Mouse (Mus musculus) neutrophil, adult 83 days (primary cell): Measurements from ENCODE around the gene Dnm2. TPM values are rescaled to one million over a fixed set of nuclear protein-coding genes. Genes with fewer than 3 reads are reported as not detected.

Source experiments
- total RNA-seq, 2 experiments: library from RNA; stranded (reverse); gene quantifications; one replicate each; pipeline ENCODE4 v1.2.4; 2023

The Dnm2 gene
- 100 to 1,000 TPM; 226 to 246 TPM for total RNA-seq

DNA sequence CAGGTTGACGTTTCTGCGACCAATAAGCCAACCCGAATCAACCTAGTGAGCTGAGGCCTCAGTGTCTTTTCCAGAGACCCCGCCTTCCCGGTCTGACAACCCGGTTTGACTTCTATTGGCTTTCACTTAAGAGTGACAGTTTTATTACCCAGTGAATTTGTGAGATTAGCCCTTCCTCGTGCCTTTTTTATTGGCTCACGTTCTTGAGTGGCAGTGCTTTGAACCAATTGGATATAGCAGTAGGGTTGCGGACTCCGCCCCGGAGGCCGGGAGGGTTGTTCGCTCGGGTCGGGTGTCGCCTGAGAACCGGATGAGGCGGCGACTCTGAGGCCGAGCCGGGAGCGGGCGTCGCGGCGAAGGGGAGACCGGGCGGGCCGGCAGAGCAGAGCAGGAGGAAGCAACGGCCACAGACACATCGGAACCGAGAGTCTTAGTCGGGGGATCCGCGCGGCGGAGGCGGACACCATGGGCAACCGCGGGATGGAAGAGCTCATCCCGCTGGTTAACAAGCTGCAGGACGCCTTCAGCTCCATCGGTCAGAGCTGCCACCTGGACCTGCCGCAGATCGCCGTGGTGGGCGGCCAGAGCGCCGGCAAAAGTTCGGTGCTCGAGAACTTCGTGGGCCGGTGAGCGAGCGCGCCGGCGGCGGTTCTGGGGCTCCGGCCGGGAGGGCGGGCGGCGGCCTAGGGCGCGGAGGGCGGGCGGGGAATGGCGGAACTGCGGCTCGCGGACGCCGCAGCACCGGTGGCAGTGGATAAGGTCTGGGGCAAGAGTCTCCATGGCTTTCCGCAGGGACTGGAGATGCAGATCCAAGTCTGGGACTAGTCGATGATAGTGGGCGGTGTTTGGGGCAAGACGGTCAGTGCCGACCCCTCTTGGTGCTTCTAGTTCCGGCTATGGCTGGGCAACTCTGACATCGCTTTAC is at the start of gene Dnm2:
Gene Dnm2 (plus strand): TSS at position 278 of the 925 bp plus-strand sequence.

DNA sequence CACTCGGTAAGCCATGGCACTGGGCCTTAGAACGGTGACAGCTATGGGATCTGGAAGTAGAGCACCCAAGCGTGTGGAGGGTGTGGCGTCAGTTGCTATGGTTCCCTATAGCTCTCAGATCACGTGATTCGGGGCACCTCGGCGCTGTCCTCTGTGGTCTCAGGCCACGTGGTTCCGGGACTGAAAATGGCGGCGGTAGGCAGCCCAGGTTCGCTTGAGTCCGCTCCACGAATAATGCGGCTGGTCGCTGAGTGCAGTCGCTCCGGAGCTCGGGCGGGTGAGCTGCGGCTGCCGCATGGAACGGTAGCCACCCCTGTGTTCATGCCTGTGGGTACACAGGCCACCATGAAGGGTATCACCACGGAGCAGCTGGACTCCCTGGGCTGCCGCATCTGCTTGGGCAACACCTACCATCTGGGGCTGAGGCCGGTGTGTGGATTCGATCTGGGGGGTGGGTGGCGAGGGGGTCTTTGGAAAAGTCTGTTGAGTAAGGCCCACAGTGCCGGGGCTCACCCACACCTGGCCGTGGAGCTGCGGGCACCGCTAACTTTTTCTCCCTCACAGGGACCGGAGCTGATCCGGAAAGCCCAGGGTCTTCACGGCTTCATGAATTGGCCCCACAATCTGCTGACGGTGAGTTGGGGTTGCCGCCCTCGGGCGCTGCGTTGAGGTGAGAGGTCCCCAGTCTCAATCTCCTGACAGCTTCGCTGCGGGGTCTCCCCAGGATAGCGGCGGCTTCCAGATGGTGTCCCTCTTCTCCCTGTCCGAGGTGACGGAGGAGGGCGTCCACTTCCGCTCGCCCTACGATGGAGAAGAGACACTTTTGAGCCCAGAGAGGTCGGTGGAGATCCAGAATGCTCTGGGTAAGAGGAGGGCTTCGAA is 12.8 kb upstream of the Dnm2 start, which contains the start of gene Qtrt1:
Gene Qtrt1 (plus strand): TSS at position 169 of the 882 bp plus-strand sequence.

DNA sequence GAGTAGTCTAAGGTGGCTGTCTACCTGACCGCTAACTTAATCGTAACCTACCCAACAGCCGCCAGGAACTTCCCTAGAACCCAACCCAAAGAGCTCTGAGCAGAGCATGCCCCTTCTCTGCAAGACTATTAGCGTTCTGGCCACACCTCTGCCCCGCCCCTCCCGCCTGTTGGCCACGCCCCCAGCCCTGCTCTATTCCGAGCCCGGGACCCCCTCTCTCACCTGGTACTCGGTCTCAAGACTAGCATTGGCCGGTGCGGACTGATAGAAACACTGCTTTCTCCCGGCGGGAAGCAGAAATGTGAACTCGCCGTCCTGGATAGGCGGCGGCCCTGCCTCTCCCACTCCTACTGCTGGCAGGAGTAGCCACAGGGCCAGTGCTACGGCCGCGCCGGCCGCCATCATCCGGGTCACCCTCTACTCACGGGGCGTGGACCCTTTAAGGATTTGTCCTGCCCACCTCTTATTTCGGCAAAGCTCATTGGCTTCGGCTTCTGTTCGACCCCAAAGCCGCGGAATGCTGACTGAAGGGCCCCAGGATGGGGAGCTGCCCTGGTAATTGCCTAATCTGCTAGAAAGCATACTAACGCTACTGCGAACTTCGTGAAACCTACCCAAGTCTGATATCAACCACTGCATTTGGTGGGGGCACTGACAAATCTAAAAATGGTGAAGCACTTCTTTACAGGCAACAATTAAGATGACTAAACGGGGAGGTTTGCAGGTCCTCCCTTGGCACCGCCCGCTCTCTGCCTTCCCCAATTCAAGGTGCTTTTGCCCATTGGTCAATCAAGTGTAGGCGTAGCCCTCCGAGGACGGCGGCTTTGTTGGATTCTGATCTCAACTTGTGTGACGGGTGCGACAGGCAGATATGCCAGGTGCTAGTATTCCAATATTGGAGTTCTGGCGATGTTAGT is 85.3 kb downstream of the Dnm2 start, which contains the start of gene Tmed1:
Gene Tmed1 (minus strand): TSS at position 481 of the 917 bp plus-strand sequence.

DNA sequence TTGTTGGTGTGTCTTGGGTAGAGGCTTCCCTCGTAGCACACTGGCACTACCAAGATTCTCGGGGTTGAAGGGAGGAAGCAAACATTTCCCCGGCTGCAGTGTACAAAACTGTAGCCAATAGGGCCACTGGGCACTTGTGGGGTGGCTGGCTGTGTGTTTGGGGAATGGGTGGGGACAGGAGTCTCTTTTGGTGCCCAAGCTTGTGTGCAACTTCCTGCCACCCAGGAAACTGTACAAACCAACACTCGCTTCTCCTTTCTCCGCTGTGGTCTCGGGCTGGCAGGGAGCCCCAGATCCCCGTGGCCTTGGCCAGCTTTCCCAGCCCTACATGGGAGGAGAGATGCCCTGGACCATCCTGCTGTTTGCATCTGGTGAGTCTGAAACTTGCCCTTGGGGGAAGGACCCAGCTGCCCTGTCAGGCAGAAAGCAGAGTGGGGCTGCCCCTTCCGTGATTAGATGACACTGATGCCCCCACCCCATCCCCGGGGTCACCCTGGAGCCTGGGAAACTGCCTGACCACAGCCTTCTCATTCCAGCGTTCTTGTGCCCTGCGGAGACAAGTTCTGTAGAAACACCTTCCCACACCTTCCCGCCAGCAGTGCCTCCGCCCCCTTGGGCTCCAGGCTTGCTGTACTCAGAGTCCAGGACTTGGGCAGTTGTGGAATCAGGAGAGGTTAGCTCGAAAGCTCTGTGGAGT is 101.4 kb downstream of the Dnm2 start, which contains the start of gene AB124611:
Gene AB124611 (plus strand): TSS at position 240 of the 697 bp plus-strand sequence.

DNA sequence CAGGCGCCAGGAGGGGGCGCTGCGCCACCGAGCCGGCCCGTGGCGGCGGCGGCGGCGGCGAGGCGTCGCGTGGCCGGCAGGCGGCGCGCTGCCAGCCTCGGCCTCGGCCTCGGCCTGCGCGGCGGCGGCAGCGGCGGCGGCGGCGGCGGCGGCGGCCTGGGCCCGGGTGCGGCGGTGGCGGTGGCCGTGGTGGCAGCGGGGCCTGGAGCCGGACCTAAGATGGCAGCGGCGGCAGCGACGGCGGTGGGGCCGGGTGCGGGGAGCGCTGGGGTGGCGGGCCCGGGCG is 122.0 kb downstream of the Dnm2 start, which contains the start of gene Carm1:
Gene Carm1 (plus strand): TSS at position 106 of the 286 bp plus-strand sequence.

Other genes starting within 250 kb of the Dnm2 start
- gene Keap1, start 185.5 kb upstream of the Dnm2 start, total RNA-seq: 10 to 100 TPM; 25.5 to 28.8 TPM
- 1 to 10 TPM; 2.3 to 3.9 TPM for gene S1pr5, start 176.5 kb upstream of the Dnm2 start, total RNA-seq
- gene Atg4d, start 159.6 kb upstream of the Dnm2 start, total RNA-seq: 10 to 100 TPM; 42.2 to 45.0 TPM
- 10 to 100 TPM; 92.2 to 97.0 TPM for gene Kri1, start 136.9 kb upstream of the Dnm2 start, total RNA-seq
- gene Cdkn2d, start 133.5 kb upstream of the Dnm2 start, total RNA-seq: 100 to 1,000 TPM; 105 to 122 TPM
- 1 to 10 TPM; 3.4 to 4.2 TPM for gene Ap1m2, start 112.6 kb upstream of the Dnm2 start, total RNA-seq
- 100 to 1,000 TPM; 130 to 139 TPM for gene Slc44a2, start 104.2 kb upstream of the Dnm2 start, total RNA-seq
- 10 to 100 TPM; 33.6 to 41.6 TPM for gene Ilf3, start 57.0 kb upstream of the Dnm2 start, total RNA-seq
- gene Qtrt1, start 13.1 kb upstream of the Dnm2 start, total RNA-seq: 10 to 100 TPM; 15.2 to 17.4 TPM
- 1 to 10 TPM; 5.6 to 6.5 TPM for gene Tmed1, start 85.3 kb downstream of the Dnm2 start, total RNA-seq
- 100 to 1,000 TPM; 219 to 227 TPM for gene AB124611, start 101.3 kb downstream of the Dnm2 start, total RNA-seq
- 10 to 100 TPM; 34.6 to 37.5 TPM for gene Carm1, start 122.0 kb downstream of the Dnm2 start, total RNA-seq
- gene Timm29, start 167.8 kb downstream of the Dnm2 start, total RNA-seq: 10 to 100 TPM; 17.7 to 18.5 TPM
- gene Yipf2, start 167.9 kb downstream of the Dnm2 start, total RNA-seq: 1 to 10 TPM; 8.5 to 9.1 TPM
- 10 to 100 TPM; 56.3 to 60.9 TPM for gene Smarca4, start 191.3 kb downstream of the Dnm2 start, total RNA-seq